Mouse (Mus musculus): ENCODE measurements at regions not wholly inside any gene's neighbourhood (a gene's known extent, or its start where the extent isn't known, plus 50 kb on each side); places are given as distances from the start of the nearest gene placed in this dataset.

DNA sequence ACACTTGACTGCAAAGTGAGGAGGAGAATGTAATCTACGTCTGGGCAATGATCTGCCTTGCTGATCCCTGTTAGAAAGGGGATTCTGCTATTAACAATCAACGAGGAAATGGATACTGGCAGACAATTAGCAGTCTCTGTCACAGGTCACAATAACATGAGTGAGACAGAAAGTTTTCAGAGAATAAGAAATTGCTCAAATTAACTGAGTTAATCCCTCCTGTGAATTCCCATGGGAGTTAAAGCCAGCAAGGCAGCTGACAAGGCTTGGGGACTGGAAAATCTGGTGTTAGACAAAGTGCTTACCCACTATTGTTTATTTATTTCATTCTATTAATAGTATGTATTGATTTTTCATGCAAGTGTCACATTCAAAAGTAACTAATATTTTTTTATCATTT is 343.0 kb upstream of the Klf12 start:
- TF ChIP-seq CTCF (IDR thresholded peaks at IDR 0.05; ENCODE audit: extremely low read depth, insufficient read depth, insufficient read length, insufficient replicate concordance) (no peak), POLR2A (IDR thresholded peaks at IDR 0.05; ENCODE audit: low read depth, low read length) (no peak)

Measured in spleen, adult 2 months (tissue).